Mouse (Mus musculus): ENCODE data around the gene Pheta2.
A peak's percentile ranks its signal among the peaks of the same experiment; 100 is the strongest.

Gene Pheta2

GRCm38 (mm10) chr15:82338593-82339112 lies at the start of gene Pheta2, which contains the start of the genes Naga and Smdt1:
TSS of gene Pheta2 (plus strand) at chr15:82338942.
TSS of gene Naga (minus strand) at chr15:82338925.
TSS of gene Smdt1 (plus strand) at chr15:82338959.
- peak; percentile 98 for DNase-seq

- no peak for DNase-seq
Observed at GRCm38 (mm10) chr15:82290252-82290651, 48.5 kb upstream of the Pheta2 start.

- no peak for DNase-seq
Observed at GRCm38 (mm10) chr15:82292851-82293250, 45.9 kb upstream of the Pheta2 start.

DNA sequence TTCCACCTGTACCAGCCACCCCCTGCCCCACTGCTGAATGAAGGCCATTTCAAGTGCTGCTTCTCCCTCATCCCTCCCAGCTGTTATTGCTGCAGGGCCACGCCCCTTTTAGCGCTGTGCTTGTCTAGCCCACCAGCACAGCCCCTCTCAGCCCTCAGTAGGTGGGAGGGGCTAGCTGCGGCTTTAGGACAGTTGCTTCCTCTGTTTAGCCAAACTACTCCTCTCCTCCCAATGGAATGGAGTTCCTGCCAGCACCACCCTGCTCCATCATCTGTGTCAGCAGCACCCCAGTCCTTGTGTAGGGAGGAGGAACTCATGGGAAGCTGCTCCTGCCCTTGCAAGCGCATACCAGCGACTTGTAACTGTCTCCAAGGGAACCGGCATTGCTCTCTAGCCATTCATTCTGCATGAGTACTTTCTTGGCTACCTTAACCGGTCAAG lies 45.5 kb upstream of the Pheta2 start:
- peak; percentile 32 for DNase-seq

- DNase-seq = no peak
Observed at GRCm38 (mm10) chr15:82294059-82294458, 44.7 kb upstream of the Pheta2 start.

DNA sequence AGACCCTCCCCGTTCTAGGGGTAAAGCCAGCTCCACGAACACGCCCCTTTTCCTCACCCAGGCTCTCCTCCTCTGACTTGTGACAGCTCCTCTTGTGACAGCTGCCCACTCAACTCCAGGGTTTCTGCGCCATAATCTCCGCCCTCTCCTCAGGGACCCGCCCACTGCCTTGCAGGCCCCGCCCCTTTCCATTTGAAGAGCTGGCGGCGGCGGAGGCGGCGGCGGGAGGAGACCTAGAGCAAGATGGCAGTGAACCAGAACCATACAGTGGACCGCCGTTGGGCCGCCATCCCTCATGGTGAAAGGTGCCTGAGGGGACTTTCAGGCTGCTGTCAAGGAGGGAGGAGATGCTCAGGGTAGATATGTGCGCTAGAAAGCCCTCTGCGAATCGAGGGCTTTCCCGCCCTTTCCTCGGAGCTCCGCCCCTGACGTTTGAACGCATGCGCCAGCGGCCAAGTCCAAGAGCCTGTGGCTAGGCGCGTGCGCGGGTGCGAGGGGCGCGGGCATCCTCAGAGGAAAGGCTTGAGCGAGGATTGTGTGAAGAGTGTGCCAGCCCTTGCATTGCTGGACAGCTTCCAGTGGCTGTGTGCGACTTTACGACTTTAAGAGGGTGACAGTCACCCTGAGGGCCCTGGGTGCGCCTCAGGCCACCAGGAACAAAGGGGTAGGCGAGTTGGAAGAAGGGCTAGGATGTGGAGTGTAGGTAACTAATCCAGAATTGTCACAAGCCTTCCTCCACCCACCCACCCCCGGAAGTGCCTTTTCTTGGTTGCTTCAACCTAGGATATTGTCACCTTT lies 39.8 kb upstream of the Pheta2 start, which contains the start of gene Wbp2nl:
Wbp2nl (plus strand) TSS at position 191 of the 798 bp plus-strand sequence.
- DNase-seq = peak; percentile 22

DNA sequence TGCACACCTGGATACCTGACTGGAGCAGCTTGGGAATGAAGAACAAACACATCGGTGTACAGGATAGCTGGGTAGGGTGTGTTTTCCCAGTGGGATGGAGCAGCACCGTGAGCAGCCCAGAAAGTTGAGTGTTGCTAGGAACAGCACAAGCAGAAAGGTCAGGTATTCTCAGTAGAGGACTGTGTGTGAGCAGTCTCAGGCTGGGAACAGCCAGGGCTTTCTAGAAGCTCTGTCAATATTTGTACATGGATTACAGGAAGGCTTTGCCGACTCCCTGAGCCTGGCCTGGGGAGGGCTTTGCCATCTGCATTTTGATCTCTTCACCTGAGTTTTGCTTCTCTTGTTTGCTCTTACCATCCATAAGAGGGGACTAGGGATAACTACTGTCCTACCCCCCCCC lies 31.6 kb upstream of the Pheta2 start:
- DNase-seq = no peak

DNA sequence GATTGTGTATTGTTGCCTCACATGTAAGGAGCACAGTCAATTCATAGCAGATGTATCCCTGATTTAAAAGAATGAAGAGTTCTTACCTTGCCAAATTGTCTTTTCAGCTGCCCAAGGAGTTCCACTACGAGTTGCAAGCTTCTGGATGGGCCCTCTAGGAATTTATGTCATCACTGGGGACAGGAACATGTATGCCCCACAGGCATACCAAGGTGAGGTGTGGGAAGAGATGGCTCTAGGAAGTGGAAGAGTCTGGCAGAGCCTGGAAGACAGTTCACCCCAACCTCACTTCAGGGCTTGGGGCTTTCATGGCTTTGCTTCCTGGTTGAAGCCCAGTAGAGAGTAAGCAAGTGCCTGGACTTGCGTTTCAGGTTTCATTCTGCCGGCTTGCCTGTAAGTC lies 30.3 kb upstream of the Pheta2 start:
- no peak for DNase-seq

- no peak for DNase-seq
Observed at GRCm38 (mm10) chr15:82317839-82318238, 20.9 kb upstream of the Pheta2 start.

GRCm38 (mm10) chr15:82319613-82320012 lies 19.1 kb upstream of the Pheta2 start:
- no peak for DNase-seq

GRCm38 (mm10) chr15:82322195-82322594 lies 16.5 kb upstream of the Pheta2 start:
- no peak for DNase-seq

DNA sequence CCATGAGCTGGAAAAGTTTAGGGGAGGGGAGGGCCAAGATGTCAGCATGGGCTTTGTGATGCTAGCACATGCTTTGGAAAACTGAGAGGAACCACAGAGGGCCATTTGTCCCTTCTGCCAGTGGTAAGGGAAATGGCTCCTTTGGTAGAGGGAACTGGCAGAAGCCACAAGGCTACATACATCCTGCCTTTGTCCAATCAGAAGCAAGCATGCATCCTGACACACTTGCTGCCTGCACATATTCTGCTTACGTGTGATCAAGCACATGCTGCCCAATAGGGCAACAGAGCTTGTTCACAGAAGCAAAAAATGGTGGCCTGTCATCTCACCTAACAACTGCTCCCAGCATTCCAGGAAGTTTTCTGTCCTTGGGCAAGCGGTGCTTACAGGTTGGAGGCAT lies 13.4 kb upstream of the Pheta2 start:
- no peak for DNase-seq

DNA sequence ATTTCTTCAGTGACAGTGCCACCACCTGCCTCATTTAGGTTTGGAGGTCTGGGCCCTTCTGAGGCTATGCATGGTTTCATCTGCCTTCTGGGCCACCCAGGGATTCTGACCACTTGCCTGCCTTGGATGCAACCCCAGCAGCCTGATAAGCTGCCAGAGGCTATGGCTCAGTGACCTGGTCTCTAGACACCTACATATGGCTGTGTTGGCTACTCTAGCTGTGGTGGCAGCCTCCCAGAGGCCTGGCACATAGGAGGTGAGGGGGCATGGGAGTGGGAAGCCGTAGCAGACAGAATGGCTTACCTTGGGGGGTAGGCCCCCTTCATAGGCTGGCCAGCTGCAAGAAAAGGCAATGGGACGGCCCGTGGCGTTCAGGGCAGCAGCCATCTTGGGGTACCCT lies 3.5 kb upstream of the Pheta2 start:
- no peak for DNase-seq

GRCm38 (mm10) chr15:82336629-82337028 lies 2.1 kb upstream of the Pheta2 start:
- DNase-seq = no peak

DNA sequence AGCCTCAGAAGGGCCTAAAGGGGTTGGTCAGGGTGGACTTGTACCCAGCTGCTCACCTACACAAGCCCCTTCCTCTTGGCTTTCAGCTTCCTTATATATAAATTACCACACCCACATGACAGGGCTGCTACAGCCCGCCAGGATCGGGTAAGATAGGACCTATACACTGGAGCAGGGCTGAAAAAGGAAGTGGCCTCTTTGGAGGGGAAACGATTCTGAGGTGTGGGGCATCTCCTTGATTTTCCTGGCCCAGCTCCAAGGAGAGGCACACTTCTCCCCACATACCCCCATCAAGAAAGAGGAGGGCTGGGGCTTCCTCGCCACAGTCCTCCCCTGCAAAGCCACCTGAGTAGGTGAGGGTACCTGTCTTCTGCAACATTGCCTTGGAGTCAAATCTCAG lies 867 bp upstream of the Pheta2 start:
- DNase-seq = no peak

GRCm38 (mm10) chr15:82339150-82339549 lies 408 bp downstream of the Pheta2 start:
- no peak for DNase-seq

DNA sequence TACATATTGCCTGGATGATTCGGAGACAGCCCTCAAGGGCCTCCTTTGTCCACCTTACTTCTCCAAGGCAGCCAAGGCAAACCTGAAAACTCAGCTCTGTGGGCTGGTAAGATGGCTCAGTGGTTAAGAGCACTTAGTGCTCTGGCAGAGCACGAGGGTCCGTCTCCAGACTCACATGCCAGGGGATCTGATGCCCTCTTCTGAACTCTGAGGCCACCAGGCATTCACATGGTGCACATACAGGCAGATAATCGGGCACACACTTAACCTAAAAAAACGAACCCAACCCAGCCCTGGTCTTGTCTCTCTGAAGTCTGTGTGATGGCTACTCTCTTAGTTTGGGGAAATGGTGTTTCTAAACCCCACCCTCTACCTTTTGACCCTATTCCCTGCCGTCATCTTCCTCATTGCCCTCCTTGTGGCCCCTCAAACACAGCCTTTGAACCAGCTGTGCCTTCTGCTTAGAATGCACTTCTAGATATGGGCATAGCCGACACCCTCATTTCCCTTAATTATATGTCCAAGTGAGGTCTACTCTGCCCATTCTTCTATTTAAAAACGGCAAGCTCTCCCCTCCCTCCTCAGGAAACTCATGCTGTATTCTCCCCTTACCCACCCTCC lies 1.0 kb downstream of the Pheta2 start:
- no peak for DNase-seq

GRCm38 (mm10) chr15:82340414-82341035 lies 1.8 kb downstream of the Pheta2 start:
- no peak for DNase-seq

DNA sequence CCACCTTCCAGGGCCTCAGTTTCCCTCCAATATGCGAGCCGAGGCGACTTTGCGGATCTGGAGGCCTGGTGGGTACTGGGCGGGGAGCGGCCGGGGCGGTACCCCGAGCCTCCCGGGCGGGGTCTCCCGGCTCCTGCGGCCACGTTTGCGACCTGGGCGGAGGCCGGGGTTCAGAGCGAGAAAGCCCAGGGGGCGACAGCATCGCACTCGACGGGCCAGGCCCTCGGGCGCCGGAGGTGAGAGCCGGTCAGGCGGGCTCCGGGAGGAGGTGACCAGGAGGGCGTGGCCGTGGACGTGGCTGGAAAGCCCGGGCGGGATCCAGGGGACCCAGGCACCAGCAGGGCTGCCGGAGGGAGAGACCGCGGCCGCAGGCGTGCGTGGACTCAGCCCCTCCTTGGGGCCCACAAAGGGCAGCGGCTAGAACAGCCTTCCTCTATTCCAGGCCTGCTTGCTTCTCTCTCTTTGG lies 2.3 kb downstream of the Pheta2 start:
- peak; percentile 78 for DNase-seq

DNA sequence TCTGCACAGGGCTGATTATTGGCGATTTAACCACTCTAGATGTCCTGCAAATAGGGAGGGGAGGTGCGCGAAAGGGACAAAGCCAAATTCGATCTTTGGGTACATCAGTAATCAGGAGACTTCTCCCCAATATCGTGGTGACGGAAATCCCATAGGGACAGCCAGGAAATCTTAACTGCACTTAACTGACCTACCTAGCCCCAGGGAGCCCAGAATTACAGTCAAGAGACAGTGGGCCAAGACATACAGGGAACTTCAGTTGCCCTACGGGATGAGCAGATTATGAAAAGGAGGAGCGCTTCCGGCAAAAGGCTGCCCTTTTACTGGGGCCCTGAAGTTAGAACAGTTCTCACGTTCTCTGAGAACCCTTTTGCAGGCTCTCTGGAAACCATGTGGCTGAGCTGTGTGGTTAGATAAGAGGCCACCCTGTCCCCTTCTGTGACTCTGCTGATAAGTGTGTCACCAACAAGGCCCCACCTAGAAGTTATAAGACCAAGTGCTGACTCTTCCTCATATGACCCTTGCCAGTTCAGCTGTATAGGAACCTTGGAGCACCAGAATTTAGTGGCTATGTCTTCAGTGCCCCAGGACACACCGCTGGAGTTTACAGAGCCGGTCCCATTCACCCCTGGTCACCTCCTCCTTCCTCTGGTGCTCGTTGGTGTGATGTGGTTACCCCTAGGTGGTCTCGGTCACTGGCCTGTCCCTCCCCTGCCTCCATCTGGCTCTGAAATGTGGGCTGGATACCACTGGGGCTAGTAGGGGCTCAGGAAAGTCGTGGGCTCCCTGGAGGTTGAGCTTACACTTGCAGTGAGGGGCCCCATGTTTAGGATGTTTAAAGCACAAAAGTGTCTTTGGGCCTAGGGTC lies 3.2 kb downstream of the Pheta2 start:
- DNase-seq = no peak

GRCm38 (mm10) chr15:82342543-82342935 lies 3.8 kb downstream of the Pheta2 start:
- DNase-seq = no peak
